Mouse (Mus musculus) hindbrain, postnatal 0 days (tissue): ENCODE measurements around the gene Myo3b. TPM values are rescaled to one million over a fixed set of nuclear protein-coding genes. Genes with fewer than 3 reads are reported as not detected.

Source experiments
- ATAC-seq: fragments of 200-750 bp; cut with Nextera tagmentation; 2 replicates; pipeline ENCODE4 v1.8.0; 2017; ENCODE audit warnings: mild to moderate bottlenecking, moderate TSS enrichment, moderate library complexity
- DNase-seq: peaks from one replicate; pipeline ENCODE4 v3.0.0-alpha.2; 2015; ENCODE audit warnings: low spot score
- H3K27ac ChIP-seq: fragments of 300-500 bp; sonication (generic); 2 replicates; pipeline ENCODE4 v1.5.1; 2014; ENCODE audit warnings: mild to moderate bottlenecking
- H3K27me3 ChIP-seq: fragments of 300-500 bp; sonication (generic); 2 replicates; pipeline ENCODE4 v1.6.1; 2014; ENCODE audit warnings: low read length, mixed read lengths; ENCODE audit not compliant: insufficient read depth
- H3K36me3 ChIP-seq: fragments of 300-500 bp; sonication (generic); 2 replicates; pipeline ENCODE4 v1.6.1; 2014; ENCODE audit warnings: low read length, mixed read lengths; ENCODE audit not compliant: insufficient read depth
- H3K4me1 ChIP-seq: fragments of 300-500 bp; sonication (generic); 2 replicates; pipeline ENCODE4 v1.6.1; 2014; ENCODE audit warnings: antibody characterized with exemption, low read length, mixed read lengths; ENCODE audit not compliant: insufficient read depth
- H3K4me2 ChIP-seq: fragments of 300-500 bp; sonication (generic); 2 replicates; pipeline ENCODE4 v1.6.1; 2014; ENCODE audit warnings: low read depth, mild to moderate bottlenecking, low read length, moderate library complexity, mixed read lengths
- H3K4me3 ChIP-seq: fragments of 300-500 bp; sonication (generic); 2 replicates; pipeline ENCODE4 v1.5.1; 2014; ENCODE audit warnings: low read length
- H3K9ac ChIP-seq: fragments of 300-500 bp; sonication (generic); replicated peaks from 2 replicates; pipeline ENCODE4 v1.6.1; 2014; ENCODE audit warnings: mild to moderate bottlenecking, low read length, moderate library complexity, mixed read lengths
- H3K9me3 ChIP-seq: fragments of 300-500 bp; sonication (generic); 2 replicates; pipeline ENCODE4 v1.6.1; 2016; ENCODE audit warnings: low read length, mixed read lengths
- CTCF ChIP-seq: IDR thresholded peaks from 2 replicates; pipeline ENCODE4 v1.5.1; 2016; ENCODE audit warnings: antibody characterized with exemption, control low read depth, low read depth
- WGBS: fragments of 180-500 bp; shearing (Covaris S2); extraction: QIAGEN DNeasy Blood & Tissue Kit; methylation state at CpG from one replicate; pipeline ENCODE4 v1.1.7; 2014; 5-methylcytosine and 5-hydroxymethylcytosine counted together
- polyA plus RNA-seq: library from polyadenylated mRNA; unstranded; fragments of >200 nt; fragmentation: Nextera tagmentation; extraction: Ambion mirVana; gene quantifications from 2 replicates; pipeline ENCODE4 v1.2.1, GENCODE M21; 2015
- total RNA-seq: library from RNA; depleted of rRNA; stranded (reverse); fragments of >200 nt; gene quantifications from 2 replicates; pipeline ENCODE4 v1.2.3, GENCODE M21; 2014

Gene Myo3b
- total and polyA plus RNA-seq, 2 experiments from 2014 or later, result 0.16 to 0.47 TPM

DNA sequence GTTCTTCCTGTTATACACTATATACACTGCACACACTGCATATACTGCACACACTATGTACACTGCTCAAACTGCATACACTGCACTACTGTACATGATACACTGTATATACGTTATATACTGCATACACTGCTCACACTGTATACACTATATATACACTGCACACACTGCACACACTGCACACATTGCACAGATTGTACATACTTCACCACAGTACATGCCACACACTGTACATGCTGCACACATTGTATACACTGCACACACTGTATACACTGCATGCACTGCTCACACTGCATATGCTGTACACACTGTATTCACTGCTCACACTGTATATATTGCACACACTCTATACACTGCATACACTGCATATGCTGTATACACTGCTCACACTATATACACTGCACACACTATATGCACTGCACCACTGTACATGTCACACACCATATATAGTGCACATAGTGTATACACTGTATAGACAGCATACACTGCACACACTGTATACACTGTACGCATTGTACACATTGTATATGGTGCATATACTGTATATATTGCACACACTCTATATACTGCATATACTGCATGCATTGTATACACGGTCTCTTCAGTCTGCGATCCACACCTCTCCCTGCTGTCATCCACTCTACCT lies 104.7 kb downstream of the Myo3b start:
- Histone ChIP-seq H3K27ac (no peak overlapping the region), H3K9ac (no peak overlapping the region), H3K36me3 (no peaks in the 10 kb centered on the region), H3K4me1 (no peaks in the 10 kb centered on the region), H3K4me3 (no peak overlapping the region), H3K9me3 (no peaks in the 10 kb centered on the region), H3K4me2 (no peak overlapping the region), H3K27me3 (no peaks in the 10 kb centered on the region)
- no peak for DNase-seq
- TF ChIP-seq CTCF, result no peak
- peak; percentile 40; the same call in 1 of the 2 replicates for ATAC-seq
- WGBS, result 96% methylated on average over 4 of the region's 4 CpGs

DNA sequence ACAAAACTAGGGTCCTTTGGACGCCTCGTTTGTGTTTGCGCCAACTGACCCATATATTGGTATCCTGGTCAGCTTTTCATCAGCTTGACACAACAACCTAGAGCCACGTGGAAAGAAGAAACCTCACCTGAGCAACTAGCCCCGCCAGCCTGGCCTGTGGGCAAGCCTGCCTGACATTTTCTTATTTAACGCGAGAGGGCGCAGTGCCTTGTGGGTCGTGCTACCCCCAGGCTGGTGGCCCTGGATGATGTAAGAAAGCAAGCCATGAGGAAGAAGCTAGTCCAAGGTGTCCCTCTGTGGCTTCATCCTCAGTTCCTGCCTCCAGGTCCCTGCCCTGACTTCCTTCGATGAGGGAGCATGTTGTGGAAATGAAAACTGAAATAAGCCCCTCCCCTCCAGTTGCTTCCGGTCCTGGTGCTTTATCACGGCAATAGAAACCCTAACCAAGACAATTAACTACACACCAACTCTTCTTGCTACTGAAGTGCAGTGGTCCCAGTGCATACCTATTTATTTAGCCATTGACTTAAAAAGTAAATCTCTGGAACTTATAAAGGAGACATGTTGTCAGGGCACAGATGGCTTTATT lies 108.2 kb downstream of the Myo3b start:
- DNase-seq (no peak), ATAC-seq (no peak)
- no peaks in the 10 kb centered on the region for H3K36me3 ChIP-seq
- no peaks in the 10 kb centered on the region for H3K4me1 ChIP-seq
- H3K27me3 ChIP-seq, result no peaks in the 10 kb centered on the region
- H3K9ac ChIP-seq, result no peak overlapping the region
- no peak overlapping the region for H3K4me3 ChIP-seq
- H3K9me3 ChIP-seq, result no peaks in the 10 kb centered on the region
- 55% methylated on average over 12 of the region's 12 CpGs for WGBS
- H3K27ac ChIP-seq, result no peak overlapping the region
- H3K4me2 ChIP-seq, result no peak overlapping the region
- TF ChIP-seq CTCF, result peak; percentile 51

DNA sequence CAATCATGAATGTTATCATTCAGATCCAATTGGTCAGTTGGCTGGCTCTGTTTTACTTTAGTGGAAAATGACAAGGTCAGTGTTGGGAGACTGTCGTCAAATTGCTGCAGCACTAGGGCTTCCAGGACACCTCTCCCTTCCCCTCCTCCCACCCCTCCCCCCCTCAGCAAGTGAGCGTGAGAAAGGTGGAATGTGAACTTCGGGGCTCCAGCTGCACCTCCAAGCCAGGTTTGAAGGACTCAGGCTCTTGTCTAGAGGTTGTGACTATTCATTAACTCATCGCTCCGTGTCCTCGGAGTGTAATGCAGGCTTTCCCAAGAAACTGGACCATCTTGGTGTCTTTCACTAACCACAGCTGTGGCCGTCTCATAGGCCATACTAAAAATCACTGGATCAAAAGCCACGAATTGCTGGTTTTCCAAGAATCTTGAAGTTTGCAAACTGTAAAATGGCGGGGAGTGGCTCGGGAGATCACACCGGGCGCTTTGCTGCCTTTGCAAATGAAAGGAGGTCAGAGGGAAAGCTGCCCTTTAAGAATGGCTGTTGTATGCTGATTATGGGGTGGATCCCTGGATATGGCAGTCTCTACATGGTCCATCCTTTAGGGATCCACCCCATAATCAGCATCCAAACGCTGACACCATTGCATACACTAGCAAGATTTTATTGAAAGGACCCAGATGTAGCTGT lies 110.0 kb downstream of the Myo3b start:
- WGBS, result 76% methylated on average over 13 of the region's 13 CpGs
- DNase-seq (no peak), ATAC-seq (no peak)
- H3K9ac ChIP-seq, result no peak overlapping the region
- H3K4me1 ChIP-seq, result no peaks in the 10 kb centered on the region
- no peaks in the 10 kb centered on the region for H3K36me3 ChIP-seq
- no peak for TF ChIP-seq CTCF
- no peak overlapping the region for H3K4me3 ChIP-seq
- H3K27me3 ChIP-seq, result no peaks in the 10 kb centered on the region
- no peak overlapping the region for H3K4me2 ChIP-seq
- no peak overlapping the region for H3K27ac ChIP-seq
- no peaks in the 10 kb centered on the region for H3K9me3 ChIP-seq

DNA sequence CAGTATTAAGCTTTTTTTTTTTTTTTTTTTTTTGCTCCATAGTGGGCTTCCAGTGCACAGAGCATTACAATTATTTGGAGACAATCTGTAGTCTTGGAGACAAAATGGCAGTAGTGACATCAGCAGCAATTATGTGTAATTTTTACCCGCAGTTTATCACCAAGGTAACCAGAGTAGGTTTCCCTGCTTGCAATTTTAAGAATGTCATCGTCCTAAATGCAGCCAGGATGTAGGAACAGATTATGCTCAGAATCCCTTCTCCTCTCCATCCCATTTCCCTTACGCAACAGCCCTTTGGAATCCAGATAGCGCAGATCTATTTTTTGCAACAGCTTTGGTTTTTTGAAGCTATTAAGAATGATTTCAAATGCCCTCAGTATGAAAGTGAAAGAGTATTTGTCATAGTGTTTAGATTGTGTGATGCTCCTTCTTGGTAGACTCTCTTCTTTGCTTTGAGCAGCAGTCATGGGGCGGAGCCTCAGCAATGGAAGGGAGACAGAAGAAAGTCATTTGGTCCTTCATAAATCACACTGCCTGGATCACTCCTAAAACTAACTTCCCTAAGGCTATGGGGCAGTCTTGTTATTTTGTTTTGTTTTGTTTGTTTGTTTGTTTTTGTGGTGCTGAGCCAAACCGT lies 111.6 kb downstream of the Myo3b start:
- no peak overlapping the region for H3K9ac ChIP-seq
- 65% methylated on average over 6 of the region's 6 CpGs for WGBS
- H3K27me3 ChIP-seq, result no peaks in the 10 kb centered on the region
- H3K4me1 ChIP-seq, result no peaks in the 10 kb centered on the region
- DNase-seq, result peak; percentile 37
- H3K4me3 ChIP-seq, result no peak overlapping the region
- peak overlapping the region; percentile 12; the same call in 1 of the 2 replicates for H3K27ac ChIP-seq
- no peak for ATAC-seq
- TF ChIP-seq CTCF, result no peak
- no peaks in the 10 kb centered on the region for H3K36me3 ChIP-seq
- H3K9me3 ChIP-seq, result no peaks in the 10 kb centered on the region
- H3K4me2 ChIP-seq, result no peak overlapping the region

DNA sequence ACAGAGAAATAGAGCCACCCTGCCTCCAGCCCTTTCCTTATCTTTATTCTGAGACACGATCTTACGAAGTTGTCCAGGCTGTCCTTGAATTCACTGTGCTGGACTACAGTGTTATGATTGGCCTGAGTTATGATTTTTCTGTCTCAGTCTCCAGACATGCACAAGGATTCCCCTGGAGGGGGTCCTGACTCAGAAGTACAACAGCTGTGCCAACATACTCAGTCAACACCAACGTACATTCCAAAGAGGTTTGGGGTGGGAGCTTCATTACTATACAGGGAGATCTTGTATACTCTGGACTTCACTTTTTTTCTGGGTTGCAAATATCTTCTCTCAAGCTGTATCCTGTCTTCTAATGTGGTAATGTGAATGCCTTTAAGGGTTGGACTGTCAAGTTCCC lies 113.0 kb downstream of the Myo3b start:
- no peak overlapping the region for H3K4me3 ChIP-seq
- H3K9me3 ChIP-seq, result no peaks in the 10 kb centered on the region
- no peak for TF ChIP-seq CTCF
- no peaks in the 10 kb centered on the region for H3K27me3 ChIP-seq
- H3K9ac ChIP-seq, result no peak overlapping the region
- ATAC-seq (no peak), DNase-seq (no peak)
- no peaks in the 10 kb centered on the region for H3K4me1 ChIP-seq
- H3K36me3 ChIP-seq, result no peaks in the 10 kb centered on the region
- no peak overlapping the region for H3K4me2 ChIP-seq
- WGBS, result 88% methylated on average over 3 of the region's 3 CpGs
- no peak overlapping the region for H3K27ac ChIP-seq

DNA sequence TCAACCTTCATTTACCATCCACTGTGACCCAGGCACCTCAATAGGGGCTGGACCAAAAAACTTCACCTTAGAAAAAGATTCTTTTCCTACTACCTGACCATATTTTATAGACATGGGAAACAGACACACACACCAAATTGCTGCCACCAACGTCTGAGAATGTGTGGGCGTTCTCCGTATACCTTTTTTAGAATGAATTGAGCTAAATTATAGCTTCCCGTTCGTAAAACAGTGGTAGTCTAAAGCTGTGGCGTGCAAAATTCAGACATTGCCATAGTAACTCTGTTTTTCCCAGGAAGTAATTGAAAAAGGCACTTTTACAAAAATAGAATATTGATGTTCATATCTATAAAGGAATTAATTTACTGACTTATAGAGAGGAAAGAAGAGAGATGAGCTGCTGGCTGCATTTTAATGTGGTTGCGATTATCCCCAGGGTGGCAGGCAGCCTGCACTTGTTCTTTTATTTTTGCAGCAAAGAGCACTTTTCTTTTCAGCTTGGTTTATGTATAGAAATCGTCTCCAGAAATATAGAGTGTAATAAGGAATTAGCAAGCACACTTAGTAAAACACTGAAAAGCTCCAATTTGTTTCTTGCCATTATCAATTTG lies 116.4 kb downstream of the Myo3b start:
- Histone ChIP-seq H3K4me3 (no peak overlapping the region), H3K9me3 (no peaks in the 10 kb centered on the region), H3K9ac (no peak overlapping the region), H3K4me2 (no peak overlapping the region), H3K27ac (no peak overlapping the region), H3K27me3 (no peaks in the 10 kb centered on the region), H3K36me3 (no peaks in the 10 kb centered on the region), H3K4me1 (no peaks in the 10 kb centered on the region)
- no peak for ATAC-seq
- no peak for DNase-seq
- TF ChIP-seq CTCF, result no peak
- WGBS, result 68% methylated on average over 8 of the region's 8 CpGs
